Mouse (Mus musculus): ENCODE measurements at regions not wholly inside any gene's neighbourhood (a gene's known extent, or its start where the extent isn't known, plus 50 kb on each side); places are given as distances from the start of the nearest gene placed in this dataset.
A peak's percentile ranks its signal among the peaks of the same experiment; 100 is the strongest.

GRCm38 (mm10) chr4:142420427-142420826 lies 181.2 kb upstream of the Kazn start:
- WGBS = 47% methylated on average over 7 of the region's 7 CpGs
- Histone ChIP-seq H3K9me3 (no peaks in the 10 kb centered on the region), H3K27me3 (no peaks in the 10 kb centered on the region), H3K4me2 (no peak overlapping the region), H3K4me1 (peaks cover 11% of the 10 kb centered on the region; the same call in 1 of the 2 replicates), H3K36me3 (replicated peaks) (no peaks in the 10 kb centered on the region), H3K27ac (no peak overlapping the region), H3K4me3 (replicated peaks) (no peak overlapping the region), H3K9ac (no peak overlapping the region)
- no peak for ATAC-seq (ENCODE audit: low FRiP score)

GRCm38 (mm10) chr4:142414874-142415273 lies 175.7 kb upstream of the Kazn start:
- WGBS = 70% methylated on average over 5 of the region's 5 CpGs
- H3K36me3 ChIP-seq (replicated peaks) = no peaks in the 10 kb centered on the region

GRCm38 (mm10) chr4:142411792-142412191 lies 172.6 kb upstream of the Kazn start:
- H3K4me3 ChIP-seq (replicated peaks) = no peak overlapping the region
- H3K4me1 ChIP-seq = peaks cover 33% of the 10 kb centered on the region
- no peaks in the 10 kb centered on the region for H3K36me3 ChIP-seq (replicated peaks)
- H3K27ac ChIP-seq = no peak overlapping the region
- H3K27me3 ChIP-seq = no peaks in the 10 kb centered on the region
- no peak overlapping the region for H3K9ac ChIP-seq
- H3K4me2 ChIP-seq = no peak overlapping the region
- no peaks in the 10 kb centered on the region for H3K9me3 ChIP-seq
- WGBS = 89% methylated on average over 5 of the region's 5 CpGs
- no peak for ATAC-seq (ENCODE audit: low FRiP score)

More at GRCm38 (mm10) chr4:142414874-142415273, 175.7 kb upstream of the Kazn start:
- Histone ChIP-seq H3K27me3 (no peaks in the 10 kb centered on the region), H3K4me2 (no peak overlapping the region), H3K9me3 (no peaks in the 10 kb centered on the region), H3K9ac (no peak overlapping the region), H3K4me1 (peaks cover 17% of the 10 kb centered on the region), H3K4me3 (replicated peaks) (no peak overlapping the region), H3K27ac (no peak overlapping the region)
- ATAC-seq (ENCODE audit: low FRiP score) = no peak

GRCm38 (mm10) chr4:142410596-142411573 lies 171.7 kb upstream of the Kazn start:
- H3K27me3 ChIP-seq = no peaks in the 10 kb centered on the region
- ATAC-seq (ENCODE audit: low FRiP score) = no peak
- no peaks in the 10 kb centered on the region; the same call in 1 of the 2 replicates for H3K36me3 ChIP-seq (replicated peaks)
- H3K4me1 ChIP-seq = peaks cover 33% of the 10 kb centered on the region
- WGBS = 78% methylated on average over 26 of the region's 26 CpGs
- H3K4me3 ChIP-seq (replicated peaks) = no peak overlapping the region
- no peaks in the 10 kb centered on the region for H3K9me3 ChIP-seq
- no peak overlapping the region for H3K4me2 ChIP-seq
- H3K27ac ChIP-seq = peak overlapping the region; percentile 65
- no peak overlapping the region for H3K9ac ChIP-seq

GRCm38 (mm10) chr4:142397858-142398257 lies 158.7 kb upstream of the Kazn start:
- H3K9ac ChIP-seq = no peak overlapping the region
- H3K36me3 ChIP-seq (replicated peaks) = no peaks in the 10 kb centered on the region
- H3K4me3 ChIP-seq (replicated peaks) = no peak overlapping the region
- H3K27me3 ChIP-seq = no peaks in the 10 kb centered on the region
- WGBS = 81% methylated on average over 7 of the region's 7 CpGs
- no peak for ATAC-seq (ENCODE audit: low FRiP score)
- H3K4me1 ChIP-seq = no peaks in the 10 kb centered on the region
- H3K27ac ChIP-seq = no peak overlapping the region
- H3K4me2 ChIP-seq = no peak overlapping the region
- no peaks in the 10 kb centered on the region for H3K9me3 ChIP-seq

- H3K4me3 ChIP-seq (replicated peaks) = no peak overlapping the region
Measured at GRCm38 (mm10) chr4:142392924-142393323, 153.7 kb upstream of the Kazn start.

GRCm38 (mm10) chr4:142390531-142391195 lies 151.5 kb upstream of the Kazn start:
- H3K4me1 ChIP-seq = peaks cover 12% of the 10 kb centered on the region; the same call in 1 of the 2 replicates

More at GRCm38 (mm10) chr4:142392924-142393323, 153.7 kb upstream of the Kazn start:
- no peak overlapping the region for H3K9ac ChIP-seq
- no peaks in the 10 kb centered on the region for H3K36me3 ChIP-seq (replicated peaks)
- no peak overlapping the region for H3K4me2 ChIP-seq
- H3K9me3 ChIP-seq = no peaks in the 10 kb centered on the region; the same call in 1 of the 2 replicates
- WGBS = 46% methylated on average over 2 of the region's 2 CpGs
- ATAC-seq (ENCODE audit: low FRiP score) = peak; percentile 45; the same call in 1 of the 2 replicates
- no peaks in the 10 kb centered on the region for H3K27me3 ChIP-seq
- no peak overlapping the region for H3K27ac ChIP-seq
- peaks cover 12% of the 10 kb centered on the region; the same call in 1 of the 2 replicates for H3K4me1 ChIP-seq

GRCm38 (mm10) chr4:142388476-142388875 lies 149.3 kb upstream of the Kazn start:
- 77% methylated on average over 6 of the region's 6 CpGs for WGBS
- Histone ChIP-seq H3K4me1 (peaks cover 12% of the 10 kb centered on the region; the same call in 1 of the 2 replicates), H3K27me3 (no peaks in the 10 kb centered on the region), H3K4me2 (no peak overlapping the region), H3K9ac (no peak overlapping the region), H3K36me3 (replicated peaks) (no peaks in the 10 kb centered on the region), H3K9me3 (no peaks in the 10 kb centered on the region; the same call in 1 of the 2 replicates), H3K27ac (no peak overlapping the region), H3K4me3 (replicated peaks) (no peak overlapping the region)
- ATAC-seq (ENCODE audit: low FRiP score) = no peak

More at GRCm38 (mm10) chr4:142390531-142391195, 151.5 kb upstream of the Kazn start:
- H3K4me2 ChIP-seq = no peak overlapping the region
- no peaks in the 10 kb centered on the region for H3K36me3 ChIP-seq (replicated peaks)
- WGBS = 72% methylated on average over 21 of the region's 21 CpGs
- H3K9me3 ChIP-seq = no peaks in the 10 kb centered on the region; the same call in 1 of the 2 replicates
- no peak overlapping the region for H3K4me3 ChIP-seq (replicated peaks)
- no peak overlapping the region for H3K27ac ChIP-seq
- no peak overlapping the region for H3K9ac ChIP-seq
- ATAC-seq (ENCODE audit: low FRiP score) = no peak
- H3K27me3 ChIP-seq = no peaks in the 10 kb centered on the region

GRCm38 (mm10) chr4:142381168-142381567 lies 142.0 kb upstream of the Kazn start:
- H3K9ac ChIP-seq = no peak overlapping the region
- no peak overlapping the region for H3K27ac ChIP-seq
- H3K27me3 ChIP-seq = no peaks in the 10 kb centered on the region
- peaks cover 19% of the 10 kb centered on the region for H3K4me1 ChIP-seq
- WGBS = 81% methylated on average over 7 of the region's 7 CpGs
- no peak for ATAC-seq (ENCODE audit: low FRiP score)
- no peaks in the 10 kb centered on the region for H3K9me3 ChIP-seq
- no peaks in the 10 kb centered on the region for H3K36me3 ChIP-seq (replicated peaks)
- H3K4me3 ChIP-seq (replicated peaks) = no peak overlapping the region
- no peak overlapping the region for H3K4me2 ChIP-seq

GRCm38 (mm10) chr4:142378452-142378851 lies 139.3 kb upstream of the Kazn start:
- no peaks in the 10 kb centered on the region for H3K27me3 ChIP-seq
- no peak overlapping the region for H3K9ac ChIP-seq
- no peak overlapping the region for H3K4me3 ChIP-seq (replicated peaks)
- 10% methylated on average over 9 of the region's 9 CpGs for WGBS
- H3K36me3 ChIP-seq (replicated peaks) = no peaks in the 10 kb centered on the region
- H3K4me2 ChIP-seq = no peak overlapping the region
- H3K27ac ChIP-seq = no peak overlapping the region
- no peaks in the 10 kb centered on the region for H3K9me3 ChIP-seq
- peaks cover 22% of the 10 kb centered on the region for H3K4me1 ChIP-seq
- ATAC-seq (ENCODE audit: low FRiP score) = no peak

GRCm38 (mm10) chr4:142367774-142368173 lies 128.6 kb upstream of the Kazn start:
- Histone ChIP-seq H3K4me1 (peaks cover 2% of the 10 kb centered on the region; the same call in 1 of the 2 replicates), H3K27me3 (no peaks in the 10 kb centered on the region), H3K9me3 (peaks cover 8% of the 10 kb centered on the region; the same call in 1 of the 2 replicates), H3K4me2 (no peak overlapping the region), H3K4me3 (replicated peaks) (no peak overlapping the region), H3K27ac (no peak overlapping the region), H3K9ac (no peak overlapping the region), H3K36me3 (replicated peaks) (no peaks in the 10 kb centered on the region)
- 87% methylated on average over 3 of the region's 3 CpGs for WGBS
- ATAC-seq (ENCODE audit: low FRiP score) = no peak

GRCm38 (mm10) chr4:142362071-142362470 lies 122.9 kb upstream of the Kazn start:
- H3K4me2 ChIP-seq = no peak overlapping the region
- peaks cover 10% of the 10 kb centered on the region; the same call in 1 of the 2 replicates for H3K4me1 ChIP-seq
- no peaks in the 10 kb centered on the region for H3K27me3 ChIP-seq
- H3K27ac ChIP-seq = peak overlapping the region; percentile 26; the same call in 1 of the 2 replicates
- no peak; the same call in 1 of the 2 replicates for ATAC-seq (ENCODE audit: low FRiP score)
- no peak overlapping the region for H3K9ac ChIP-seq
- no peaks in the 10 kb centered on the region for H3K36me3 ChIP-seq (replicated peaks)
- WGBS = 36% methylated on average over 5 of the region's 5 CpGs
- H3K9me3 ChIP-seq = peaks cover 8% of the 10 kb centered on the region; the same call in 1 of the 2 replicates
- no peak overlapping the region for H3K4me3 ChIP-seq (replicated peaks)
